Mouse (Mus musculus): Measurements from ENCODE around the gene Emg1. TPM values are rescaled to one million over a fixed set of nuclear protein-coding genes. Genes with fewer than 3 reads are reported as not detected.

Emg1 gene
- polyA plus RNA-seq, 1 experiment = 19.1 TPM

GRCm38 (mm10) chr6:124755306-124755705, 43.3 kb upstream of the Emg1 start:
- Histone ChIP-seq H3K36me3 (ENCODE audit: control insufficient read depth) (no peaks in the 10 kb centered on the region), H3K4me1 (ENCODE audit: control insufficient read depth) (peaks cover 8% of the 10 kb centered on the region), H3K9me3 (ENCODE audit: control insufficient read depth, low read length) (peaks cover 4% of the 10 kb centered on the region; the same call in 1 of the 2 replicates), H3K27me3 (ENCODE audit: control insufficient read depth) (peaks cover 80% of the 10 kb centered on the region), H3K4me3 (replicated peaks) (peak overlapping the region; percentile 59)
- no peak for TF ChIP-seq TAL1 (IDR thresholded peaks at IDR 0.05; ENCODE audit: low read length)
- TF ChIP-seq GATA1 (IDR thresholded peaks at IDR 0.05; ENCODE audit: low read length) = no peak

GRCm38 (mm10) chr6:124753861-124754260, 41.9 kb upstream of the Emg1 start:
- H3K9me3 ChIP-seq (ENCODE audit: control insufficient read depth, low read length) = peaks cover 4% of the 10 kb centered on the region; the same call in 1 of the 2 replicates
- peaks cover 66% of the 10 kb centered on the region for H3K27me3 ChIP-seq (ENCODE audit: control insufficient read depth)
- H3K4me3 ChIP-seq (replicated peaks) = no peak overlapping the region
- TF ChIP-seq GATA1 (IDR thresholded peaks at IDR 0.05; ENCODE audit: low read length) = no peak
- no peaks in the 10 kb centered on the region; the same call in 1 of the 2 replicates for H3K36me3 ChIP-seq (ENCODE audit: control insufficient read depth)
- peaks cover 8% of the 10 kb centered on the region for H3K4me1 ChIP-seq (ENCODE audit: control insufficient read depth)

- TF ChIP-seq TAL1 (IDR thresholded peaks at IDR 0.05; ENCODE audit: low read length) = no peak
- no peak for TF ChIP-seq GATA1 (IDR thresholded peaks at IDR 0.05; ENCODE audit: low read length)
- Histone ChIP-seq H3K9me3 (ENCODE audit: control insufficient read depth, low read length) (no peaks in the 10 kb centered on the region), H3K4me3 (replicated peaks) (no peak overlapping the region), H3K27me3 (ENCODE audit: control insufficient read depth) (peaks cover 31% of the 10 kb centered on the region), H3K4me1 (ENCODE audit: control insufficient read depth) (peaks cover 18% of the 10 kb centered on the region), H3K36me3 (ENCODE audit: control insufficient read depth) (peaks cover 3% of the 10 kb centered on the region; the same call in 1 of the 2 replicates)
These were observed 38.4 kb upstream of the Emg1 start for GRCm38 (mm10) chr6:124750405-124750804.

- H3K27me3 ChIP-seq (ENCODE audit: control insufficient read depth) = no peaks in the 10 kb centered on the region; the same call in 1 of the 2 replicates
- TF ChIP-seq TAL1 (IDR thresholded peaks at IDR 0.05; ENCODE audit: low read length) (no peak), GATA1 (IDR thresholded peaks at IDR 0.05; ENCODE audit: low read length) (no peak)
- H3K9me3 ChIP-seq (ENCODE audit: control insufficient read depth, low read length) = no peaks in the 10 kb centered on the region
- H3K36me3 ChIP-seq (ENCODE audit: control insufficient read depth) = peaks cover 3% of the 10 kb centered on the region; the same call in 1 of the 2 replicates
- H3K4me1 ChIP-seq (ENCODE audit: control insufficient read depth) = peaks cover 34% of the 10 kb centered on the region
- peak overlapping the region; percentile 80 for H3K4me3 ChIP-seq (replicated peaks)
These were observed 35.0 kb upstream of the Emg1 start for GRCm38 (mm10) chr6:124746654-124747632.

- Histone ChIP-seq H3K4me3 (replicated peaks) (peak overlapping the region; percentile 80), H3K4me1 (ENCODE audit: control insufficient read depth) (peaks cover 40% of the 10 kb centered on the region), H3K36me3 (ENCODE audit: control insufficient read depth) (peaks cover 3% of the 10 kb centered on the region; the same call in 1 of the 2 replicates), H3K9me3 (ENCODE audit: control insufficient read depth, low read length) (no peaks in the 10 kb centered on the region), H3K27me3 (ENCODE audit: control insufficient read depth) (no peaks in the 10 kb centered on the region; the same call in 1 of the 2 replicates)
- TF ChIP-seq GATA1 (IDR thresholded peaks at IDR 0.05; ENCODE audit: low read length) = no peak
- TF ChIP-seq TAL1 (IDR thresholded peaks at IDR 0.05; ENCODE audit: low read length) = no peak
These were observed 34.3 kb upstream of the Emg1 start for GRCm38 (mm10) chr6:124746296-124746605.

GRCm38 (mm10) chr6:124745490-124746295, 33.7 kb upstream of the Emg1 start:
- Histone ChIP-seq H3K27me3 (ENCODE audit: control insufficient read depth) (no peaks in the 10 kb centered on the region; the same call in 1 of the 2 replicates), H3K4me1 (ENCODE audit: control insufficient read depth) (peaks cover 45% of the 10 kb centered on the region), H3K4me3 (replicated peaks) (peak overlapping the region; percentile 80), H3K36me3 (ENCODE audit: control insufficient read depth) (peaks cover 3% of the 10 kb centered on the region; the same call in 1 of the 2 replicates), H3K9me3 (ENCODE audit: control insufficient read depth, low read length) (no peaks in the 10 kb centered on the region)
- TF ChIP-seq TAL1 (IDR thresholded peaks at IDR 0.05; ENCODE audit: low read length) (no peak), GATA1 (IDR thresholded peaks at IDR 0.05; ENCODE audit: low read length) (no peak)

- Histone ChIP-seq H3K4me3 (replicated peaks) (peak overlapping the region; percentile 80), H3K9me3 (ENCODE audit: control insufficient read depth, low read length) (no peaks in the 10 kb centered on the region), H3K36me3 (ENCODE audit: control insufficient read depth) (peaks cover 3% of the 10 kb centered on the region; the same call in 1 of the 2 replicates), H3K27me3 (ENCODE audit: control insufficient read depth) (no peaks in the 10 kb centered on the region; the same call in 1 of the 2 replicates), H3K4me1 (ENCODE audit: control insufficient read depth) (peaks cover 53% of the 10 kb centered on the region)
- TF ChIP-seq TAL1 (IDR thresholded peaks at IDR 0.05; ENCODE audit: low read length) (no peak), GATA1 (IDR thresholded peaks at IDR 0.05; ENCODE audit: low read length) (no peak)
These were observed 32.9 kb upstream of the Emg1 start for GRCm38 (mm10) chr6:124744755-124745321.

- no peak overlapping the region for H3K4me3 ChIP-seq (replicated peaks)
- TF ChIP-seq GATA1 (IDR thresholded peaks at IDR 0.05; ENCODE audit: low read length) (no peak), TAL1 (IDR thresholded peaks at IDR 0.05; ENCODE audit: low read length) (no peak)
- peaks cover 65% of the 10 kb centered on the region for H3K4me1 ChIP-seq (ENCODE audit: control insufficient read depth)
- no peaks in the 10 kb centered on the region; the same call in 1 of the 2 replicates for H3K27me3 ChIP-seq (ENCODE audit: control insufficient read depth)
- H3K9me3 ChIP-seq (ENCODE audit: control insufficient read depth, low read length) = no peaks in the 10 kb centered on the region
- H3K36me3 ChIP-seq (ENCODE audit: control insufficient read depth) = peaks cover 3% of the 10 kb centered on the region; the same call in 1 of the 2 replicates
These were observed 31.7 kb upstream of the Emg1 start for GRCm38 (mm10) chr6:124743647-124744046.
